Mouse (Mus musculus) kidney, postnatal 25 days (tissue): ENCODE measurements at regions not wholly inside any gene's neighbourhood (a gene's known extent, or its start where the extent isn't known, plus 50 kb on each side); places are given as distances from the start of the nearest gene placed in this dataset.

Experiments used
- DNase-seq, 2 experiments: peaks; one replicate each; pipeline ENCODE4 v3.0.0; 2021; ENCODE audit warnings: mixed read lengths in 2 of 2

- no peak for DNase-seq
Measured at GRCm38 (mm10) chr14:120102010-120102748, 59.9 kb upstream of the Oxgr1 start.

- no peak for DNase-seq
Measured at GRCm38 (mm10) chr14:120102749-120103142, 60.5 kb upstream of the Oxgr1 start.

- no peak for DNase-seq
Measured at GRCm38 (mm10) chr14:120109846-120110245, 67.6 kb upstream of the Oxgr1 start.

GRCm38 (mm10) chr14:120113316-120113715, 71.1 kb upstream of the Oxgr1 start:
- DNase-seq = no peak

- no peak for DNase-seq
Measured at GRCm38 (mm10) chr14:120118582-120118981, 76.3 kb upstream of the Oxgr1 start.

- no peak for DNase-seq
Measured at GRCm38 (mm10) chr14:120119094-120119501, 76.9 kb upstream of the Oxgr1 start.

GRCm38 (mm10) chr14:120119506-120119905, 77.3 kb upstream of the Oxgr1 start:
- DNase-seq = no peak

- no peak for DNase-seq
Measured at GRCm38 (mm10) chr14:120120261-120120660, 78.0 kb upstream of the Oxgr1 start.

GRCm38 (mm10) chr14:120125315-120125714, 83.1 kb upstream of the Oxgr1 start:
- DNase-seq = no peak

- DNase-seq = no peak
Measured at GRCm38 (mm10) chr14:120127481-120127880, 85.2 kb upstream of the Oxgr1 start.

GRCm38 (mm10) chr14:120134346-120135008, 92.2 kb upstream of the Oxgr1 start:
- no peak for DNase-seq

- DNase-seq = no peak
Measured at GRCm38 (mm10) chr14:120135198-120135597, 93.0 kb upstream of the Oxgr1 start.

GRCm38 (mm10) chr14:120136736-120137135, 94.5 kb upstream of the Oxgr1 start:
- no peak for DNase-seq

GRCm38 (mm10) chr14:120137680-120138136, 95.5 kb upstream of the Oxgr1 start:
- DNase-seq = peak; percentile 92

GRCm38 (mm10) chr14:120138546-120138945, 96.3 kb upstream of the Oxgr1 start:
- no peak for DNase-seq

- DNase-seq = no peak
Measured at GRCm38 (mm10) chr14:120139256-120139655, 97.0 kb upstream of the Oxgr1 start.

- DNase-seq = no peak
Measured at GRCm38 (mm10) chr14:120139671-120140071, 97.4 kb upstream of the Oxgr1 start.

- no peak for DNase-seq
Measured at GRCm38 (mm10) chr14:120140211-120140610, 98.0 kb upstream of the Oxgr1 start.

GRCm38 (mm10) chr14:120140791-120141747, 98.8 kb upstream of the Oxgr1 start:
- DNase-seq = no peak

- no peak for DNase-seq
Measured at GRCm38 (mm10) chr14:120142281-120142680, 100.0 kb upstream of the Oxgr1 start.

- no peak for DNase-seq
Measured at GRCm38 (mm10) chr14:120144451-120144850, 102.2 kb upstream of the Oxgr1 start.

- DNase-seq = no peak
Measured at GRCm38 (mm10) chr14:120146312-120146711, 104.1 kb upstream of the Oxgr1 start.
